Mouse (Mus musculus): Measurements from ENCODE around the gene Cd300lg.
A peak's percentile ranks its signal among the peaks of the same experiment; 100 is the strongest.

Cd300lg gene

DNA sequence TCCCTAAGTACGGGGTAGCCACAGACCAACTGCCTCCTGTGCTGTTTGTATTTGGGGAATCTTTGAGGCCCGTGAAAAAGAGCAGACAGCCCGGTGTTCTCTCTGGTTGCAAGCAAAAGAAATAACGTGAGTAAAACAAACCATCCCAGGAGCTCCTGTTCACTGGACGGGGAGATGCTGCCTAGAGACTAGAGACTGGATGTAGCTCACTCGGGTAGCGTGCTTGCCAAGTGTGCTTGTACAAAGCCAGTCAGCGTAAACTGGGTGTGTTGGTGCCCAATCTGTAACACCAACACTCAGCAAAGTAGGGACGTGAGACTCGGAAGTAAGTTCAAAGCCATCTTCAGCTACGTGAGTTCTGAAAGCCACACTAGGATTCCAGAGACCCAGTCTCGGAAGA, 11.4 kb downstream of the Cd300lg start:
- no peak for DNase-seq

DNA sequence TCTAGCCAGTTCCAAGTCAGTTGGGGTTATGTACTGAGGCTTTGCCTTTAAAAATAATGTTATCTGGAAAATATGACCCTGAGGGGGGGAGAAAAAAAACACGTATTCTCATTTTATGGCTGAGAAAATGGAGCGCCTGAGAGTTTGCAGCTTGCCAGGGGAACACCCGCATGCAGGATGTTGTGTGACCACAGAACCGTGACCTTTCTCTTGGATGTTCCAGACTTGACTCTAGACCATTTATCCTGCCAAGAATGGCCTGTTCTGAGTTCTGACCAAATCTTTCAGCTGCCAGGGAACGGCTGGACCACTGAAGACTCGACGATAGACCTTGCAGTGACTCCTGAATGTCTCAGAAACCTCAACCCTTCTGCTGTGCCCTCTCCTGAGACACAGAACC, 11.9 kb downstream of the Cd300lg start:
- no peak for DNase-seq

DNA sequence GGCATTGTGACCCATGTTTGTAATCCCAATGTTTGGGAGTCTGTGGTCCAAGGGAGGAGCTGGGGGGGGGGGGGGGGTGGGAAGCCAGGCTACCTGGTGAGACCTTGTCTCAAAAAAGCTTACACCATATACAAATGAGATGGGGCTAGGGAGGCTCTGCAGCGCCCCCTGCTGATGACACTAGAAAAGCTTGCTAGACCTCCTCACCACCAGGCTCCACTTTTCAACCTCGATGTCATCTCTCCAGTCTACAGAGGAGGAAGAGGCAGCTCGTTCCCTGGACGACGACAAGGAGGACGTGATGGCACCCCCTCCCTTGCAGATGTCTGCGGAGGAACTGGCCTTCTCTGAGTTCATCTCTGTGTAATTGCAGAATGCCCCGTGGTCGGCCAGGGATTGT, 12.5 kb downstream of the Cd300lg start:
- DNase-seq = peak; percentile 66 to 67

DNA sequence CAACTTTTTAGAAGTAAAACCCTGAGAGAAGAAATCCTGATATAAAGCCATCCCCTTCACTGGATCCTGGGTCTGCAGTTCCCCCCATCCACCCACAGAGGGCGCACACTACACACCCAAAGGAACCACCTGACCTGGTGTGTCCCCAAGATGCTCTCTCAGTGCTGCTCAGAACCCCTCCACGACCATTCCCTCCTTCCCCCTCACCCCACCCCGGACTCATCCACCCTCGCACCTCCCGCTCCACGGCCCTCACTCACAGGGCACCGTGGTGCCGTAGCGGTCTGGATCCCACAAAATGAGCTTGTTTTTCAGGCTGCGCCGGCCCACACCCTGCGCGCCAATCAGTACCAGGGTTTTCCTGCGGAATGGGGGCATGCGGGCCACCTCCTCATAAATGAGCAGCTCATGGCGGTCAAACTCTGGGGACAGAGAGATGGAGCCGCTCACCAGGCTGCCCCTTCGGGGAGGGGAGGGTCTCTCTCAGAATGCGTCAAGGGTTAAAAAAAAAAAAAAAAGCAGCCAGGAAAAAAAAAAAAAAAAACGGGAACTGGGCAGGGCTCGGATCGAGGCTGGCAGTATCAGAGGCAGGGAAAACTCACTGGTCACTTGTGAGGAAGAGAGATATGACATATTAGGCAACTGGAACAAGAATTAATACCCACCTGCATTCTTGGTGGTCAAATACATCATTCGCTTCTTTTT, 20.1 kb downstream of the Cd300lg start:
- DNase-seq = peak; percentile 75 to 76

DNA sequence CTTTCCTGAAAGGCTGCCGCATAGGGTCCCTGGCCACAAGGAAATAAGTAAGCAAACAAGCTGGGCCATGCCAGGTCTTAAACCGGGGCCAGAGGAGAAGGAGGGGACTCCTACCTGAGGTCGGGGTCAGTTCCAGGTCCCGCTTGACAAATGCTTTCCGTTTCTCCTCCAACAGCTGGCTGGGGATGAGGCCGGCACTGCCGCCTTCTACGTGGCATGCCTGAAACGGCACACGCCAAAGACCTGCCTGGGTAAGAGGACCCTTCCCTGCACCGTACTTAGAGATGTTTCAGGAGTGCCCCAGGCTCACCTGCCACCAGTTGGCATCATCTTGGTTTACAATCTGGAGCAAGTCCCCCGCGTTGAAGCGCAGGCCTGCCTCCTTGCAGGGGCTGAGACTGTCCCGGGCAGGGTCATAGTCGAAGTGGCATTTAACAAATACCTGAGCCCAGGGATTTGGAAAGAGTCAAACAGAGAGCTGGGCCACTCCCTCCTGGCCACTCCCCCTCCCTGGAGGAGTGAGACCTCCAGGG, 20.7 kb downstream of the Cd300lg start:
- no peak for DNase-seq

DNA sequence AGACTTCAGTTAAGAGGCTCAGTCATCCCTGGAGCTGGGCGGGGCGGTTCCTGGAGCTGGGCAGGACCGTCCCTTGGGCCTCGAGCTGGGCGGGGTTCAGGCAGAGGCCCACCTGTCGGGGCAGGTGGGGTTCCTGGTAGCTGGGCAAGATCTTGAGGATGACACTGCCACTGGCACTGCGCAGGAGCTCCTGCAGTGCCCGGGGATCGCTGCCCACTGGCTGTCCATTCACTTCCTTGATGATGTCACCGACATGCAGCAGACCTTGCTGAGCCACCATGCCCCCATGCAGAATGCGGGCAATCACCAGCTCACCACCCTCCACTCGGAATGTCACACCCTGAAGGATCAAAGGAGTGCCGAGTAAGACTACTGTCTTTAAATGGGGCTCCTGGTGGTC, 21.8 kb downstream of the Cd300lg start:
- no peak for DNase-seq

DNA sequence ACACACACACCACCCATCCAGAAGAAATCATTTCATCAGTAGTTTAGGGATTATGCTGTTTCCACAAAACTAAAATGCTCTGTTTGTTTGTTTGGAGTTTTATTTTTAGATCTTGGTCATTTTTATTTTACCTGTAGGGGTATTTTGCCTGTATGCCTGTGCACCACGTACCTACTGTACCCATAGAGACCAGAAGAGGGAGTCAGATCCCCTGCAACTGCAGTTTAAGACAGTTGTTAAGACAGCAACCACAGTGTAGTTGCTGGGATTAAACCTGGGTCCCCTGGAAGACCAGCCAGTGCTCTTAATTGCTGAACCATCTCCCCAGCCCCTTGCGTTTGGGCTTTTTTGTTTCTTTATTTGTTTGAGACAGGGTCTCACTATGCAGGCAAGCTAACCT, 27.7 kb downstream of the Cd300lg start:
- DNase-seq = no peak

DNA sequence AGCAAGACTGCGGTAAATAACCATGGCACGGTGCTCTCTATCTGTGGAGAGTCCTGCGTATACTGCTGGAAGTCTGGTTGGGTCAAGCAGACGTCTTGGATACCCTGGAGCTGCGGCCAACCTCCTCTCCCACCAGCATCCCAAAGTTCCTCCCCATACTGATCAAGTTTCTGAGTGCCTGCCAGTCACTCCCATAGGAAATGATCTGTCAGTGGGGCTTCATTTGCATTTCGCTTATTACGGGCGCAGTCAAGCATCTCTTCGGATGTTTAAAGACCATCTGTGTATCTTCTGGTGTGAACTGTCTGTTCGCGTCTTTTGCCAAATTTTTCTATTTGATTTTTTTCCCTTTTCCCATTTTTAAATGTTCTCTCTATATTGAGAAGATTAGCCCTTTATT, 28.3 kb downstream of the Cd300lg start:
- no peak for DNase-seq

DNA sequence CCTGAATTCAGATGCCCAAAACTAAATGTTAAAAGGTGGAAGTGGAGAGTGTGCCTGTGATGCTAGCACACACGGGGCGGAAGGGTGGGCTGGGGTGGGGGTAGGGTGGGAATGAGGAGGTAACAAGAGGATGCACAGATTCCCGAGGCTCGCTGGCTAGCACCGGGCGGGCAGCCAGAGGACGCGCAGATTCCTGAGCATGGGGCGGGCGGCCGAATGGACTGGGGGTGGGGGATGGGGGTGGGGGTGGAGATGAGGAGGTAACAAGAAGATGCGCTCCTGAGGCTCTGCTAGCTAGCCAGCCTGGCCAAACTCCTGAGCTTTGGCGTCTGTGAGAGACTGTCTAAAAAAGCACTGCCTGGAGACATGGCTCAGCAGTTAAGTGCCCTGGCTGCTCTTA, 29.1 kb downstream of the Cd300lg start:
- DNase-seq = no peak

DNA sequence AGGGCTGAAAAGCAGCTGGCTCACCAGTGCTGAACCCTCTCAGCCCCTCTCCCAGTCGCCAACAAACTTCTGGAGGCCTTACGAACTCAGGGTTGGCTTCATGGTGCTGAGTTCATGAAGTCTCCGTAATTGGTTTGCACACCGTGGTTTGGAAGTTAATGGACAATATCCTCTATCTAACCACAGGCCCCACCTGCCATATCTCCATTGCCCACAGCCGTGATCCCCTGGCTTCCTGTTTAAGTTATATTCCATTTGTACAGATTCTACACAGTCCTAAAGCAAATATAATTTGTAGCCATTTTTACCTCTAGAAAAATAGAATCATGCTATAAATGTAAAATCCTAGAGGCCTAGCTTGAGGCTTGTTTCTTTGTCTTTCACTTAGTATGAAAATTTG, 31.4 kb downstream of the Cd300lg start:
- DNase-seq = no peak

DNA sequence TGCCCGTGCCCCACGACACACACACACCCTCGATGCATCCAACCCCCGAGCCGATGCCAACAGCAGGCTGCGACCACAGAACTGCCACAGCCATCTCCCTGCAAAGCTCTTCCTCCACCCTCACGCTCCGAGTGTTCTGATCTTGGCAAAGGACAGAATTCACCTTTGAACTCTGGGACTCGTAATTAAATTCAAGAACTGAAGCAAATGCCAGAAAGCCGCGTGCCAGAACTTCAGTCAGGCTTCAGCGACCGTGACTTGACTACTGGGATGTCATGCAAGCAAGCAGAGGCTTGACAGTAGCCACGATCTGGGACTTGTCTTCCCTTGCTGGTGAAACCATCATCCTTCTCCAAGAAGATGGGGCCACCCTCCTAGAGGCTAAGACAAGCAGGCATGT, 32.4 kb downstream of the Cd300lg start:
- no peak for DNase-seq

DNA sequence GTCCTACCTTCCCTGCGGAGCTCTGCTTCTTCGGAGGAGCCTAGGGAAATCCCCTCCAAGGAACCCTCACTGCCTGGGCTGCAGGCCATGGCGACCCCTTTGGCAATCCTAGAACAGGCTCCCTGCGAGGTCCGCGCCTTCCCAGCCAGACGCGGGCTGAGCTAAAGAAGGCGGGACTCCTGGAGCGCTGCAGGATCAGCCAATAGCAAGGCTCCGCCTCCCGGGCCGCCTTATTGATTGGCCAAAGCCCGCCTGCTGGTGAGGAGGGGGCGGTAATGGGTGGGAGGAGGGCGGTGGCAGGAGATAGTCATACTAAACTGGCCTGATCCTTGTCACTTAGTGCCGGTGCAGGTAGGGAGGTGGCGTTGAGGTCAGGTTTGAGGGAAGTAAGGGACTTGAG, 41.0 kb downstream of the Cd300lg start:
- no peak for DNase-seq

DNA sequence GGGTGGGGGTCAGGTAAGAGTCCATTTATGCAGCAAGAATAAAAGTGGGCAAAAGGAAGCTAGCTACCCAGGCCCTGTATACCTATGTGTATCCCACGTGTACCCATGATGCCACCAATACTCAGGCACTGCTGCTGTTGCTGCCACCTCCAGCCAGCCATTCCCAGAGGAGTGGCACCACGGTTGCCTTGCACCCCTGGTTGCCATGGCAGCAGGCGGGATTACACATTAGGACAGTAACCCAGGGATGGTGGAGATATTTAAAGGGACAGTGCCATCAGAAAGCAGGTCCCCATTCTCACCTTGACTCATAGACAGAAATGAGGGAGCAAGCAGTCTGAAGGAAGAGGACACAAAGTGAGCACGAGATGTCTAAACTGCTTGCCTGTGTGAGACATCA, 41.9 kb downstream of the Cd300lg start:
- no peak for DNase-seq

DNA sequence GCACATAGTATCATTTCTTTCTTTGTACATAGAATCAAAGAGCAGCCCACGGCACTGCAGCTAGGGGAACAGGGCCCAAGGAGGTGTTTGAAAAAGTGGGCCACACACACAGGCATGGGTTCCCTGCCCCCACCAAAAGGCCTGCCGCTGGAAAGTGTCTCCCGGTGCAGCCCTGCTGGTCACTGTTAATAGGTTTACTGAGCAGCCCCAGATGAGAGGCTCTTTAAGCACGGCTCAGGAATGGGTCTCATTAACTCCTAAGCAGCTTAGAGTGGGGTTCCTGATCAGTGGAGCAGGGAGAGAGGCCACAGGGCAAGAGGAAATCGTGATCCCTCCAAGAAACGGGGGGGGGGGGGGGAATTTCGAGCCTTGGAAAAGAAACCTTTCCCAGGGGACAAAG, 42.9 kb downstream of the Cd300lg start:
- no peak for DNase-seq

DNA sequence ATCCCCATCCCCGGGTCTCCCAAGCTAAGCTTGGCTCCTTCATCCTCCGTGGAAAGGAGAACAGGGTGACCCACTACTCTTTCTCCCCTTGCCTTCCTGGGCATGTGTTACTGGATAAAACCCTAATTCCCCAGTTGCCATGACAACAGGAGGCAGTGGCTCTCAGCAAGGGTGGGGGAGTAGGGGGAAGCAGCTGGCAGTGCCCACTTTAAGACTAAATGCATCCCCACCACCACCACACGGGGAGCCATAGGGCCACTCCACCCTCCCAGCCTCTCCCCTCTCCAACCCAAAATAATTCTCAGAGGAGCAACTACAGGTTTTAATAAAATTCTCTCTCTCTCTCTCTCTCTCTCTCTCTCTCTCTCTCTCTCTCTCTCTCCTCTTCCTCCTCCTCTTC, 45.0 kb downstream of the Cd300lg start:
- DNase-seq = peak in 1 of 2 experiments; percentile 13

DNA sequence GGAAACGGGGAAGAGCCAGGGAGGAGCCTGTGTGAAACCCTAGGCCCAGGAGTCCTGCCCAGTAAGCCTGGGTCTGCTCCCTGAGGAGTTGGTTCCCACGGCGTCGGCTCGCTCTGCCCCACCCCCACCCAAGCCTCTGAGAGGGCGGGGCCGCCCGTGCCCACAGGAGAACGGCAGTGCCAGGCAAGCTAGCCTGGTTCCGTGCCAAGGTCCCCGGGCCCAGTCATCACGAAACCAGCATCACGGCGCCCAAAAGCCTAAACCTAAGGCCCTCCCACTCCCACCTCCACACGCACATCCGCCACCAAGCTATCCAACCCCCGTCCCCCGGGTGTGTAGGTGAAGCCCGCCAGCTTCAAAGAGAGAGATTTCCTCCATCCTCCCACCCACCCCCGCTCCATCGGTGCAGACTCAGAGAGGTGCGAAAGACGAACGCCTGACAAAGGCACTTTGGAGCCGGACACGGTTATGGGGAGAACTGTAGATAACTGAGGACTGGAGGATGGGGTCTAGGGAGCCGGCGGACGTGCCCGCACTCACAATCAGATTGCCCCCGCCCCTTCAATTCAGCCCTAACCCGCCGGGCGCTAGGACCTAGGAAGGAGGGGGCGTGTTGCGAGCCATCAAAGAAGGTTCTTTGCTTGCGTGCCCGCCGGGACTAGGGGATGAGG, 45.9 kb downstream of the Cd300lg start:
- peak; percentile 56 to 67 for DNase-seq

DNA sequence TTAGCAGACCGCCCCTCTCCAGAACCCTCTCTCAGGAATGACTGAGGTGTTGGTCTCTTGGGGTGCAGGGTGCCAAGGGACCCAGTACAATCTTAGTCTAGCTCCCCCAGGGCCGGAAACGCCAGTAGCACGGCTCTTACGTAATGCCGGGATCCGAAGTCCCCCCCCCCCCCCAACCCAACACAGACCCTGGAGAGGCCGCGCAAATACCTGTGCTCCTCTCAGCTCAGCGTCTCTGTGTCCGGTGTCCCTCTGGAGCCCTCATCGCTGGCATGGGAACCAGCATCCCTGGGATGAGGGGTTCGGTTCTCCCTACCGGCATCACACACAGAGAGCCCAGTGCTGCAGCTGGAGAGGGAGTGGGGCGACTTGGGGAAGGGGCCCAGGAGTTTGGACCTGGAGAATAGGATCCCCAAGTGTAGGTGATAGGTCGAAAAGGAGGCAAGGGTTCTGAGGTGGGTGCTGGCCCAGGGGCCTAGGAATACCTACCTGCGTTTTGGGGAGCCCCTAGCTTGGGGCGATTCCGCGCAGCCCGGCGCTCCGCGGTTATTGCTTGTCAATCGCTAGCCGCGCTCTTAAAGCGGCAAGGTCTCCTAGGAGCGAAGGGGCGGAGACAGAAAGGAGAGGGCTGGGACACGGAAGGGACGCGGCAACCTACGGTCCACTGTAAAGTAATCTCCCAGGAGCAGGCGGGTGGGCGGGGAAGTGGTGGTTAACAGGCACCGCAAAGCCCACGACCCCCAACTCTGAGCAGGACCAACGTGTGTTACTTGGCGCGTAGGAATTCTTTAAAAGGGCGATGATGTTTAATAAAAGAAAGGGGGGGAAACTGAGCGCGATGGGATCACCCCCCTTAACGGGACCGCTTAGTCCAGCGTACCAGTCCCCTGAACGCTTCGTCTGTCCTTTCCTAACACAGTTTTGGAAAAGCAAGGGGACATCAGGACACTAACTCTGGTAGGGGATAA, 46.9 kb downstream of the Cd300lg start, which contains the start of gene Mpp2:
TSS of gene Mpp2 (minus strand) at position 585 of the 968 bp plus-strand sequence.
- DNase-seq = peak in 1 of 2 experiments; percentile 16

DNA sequence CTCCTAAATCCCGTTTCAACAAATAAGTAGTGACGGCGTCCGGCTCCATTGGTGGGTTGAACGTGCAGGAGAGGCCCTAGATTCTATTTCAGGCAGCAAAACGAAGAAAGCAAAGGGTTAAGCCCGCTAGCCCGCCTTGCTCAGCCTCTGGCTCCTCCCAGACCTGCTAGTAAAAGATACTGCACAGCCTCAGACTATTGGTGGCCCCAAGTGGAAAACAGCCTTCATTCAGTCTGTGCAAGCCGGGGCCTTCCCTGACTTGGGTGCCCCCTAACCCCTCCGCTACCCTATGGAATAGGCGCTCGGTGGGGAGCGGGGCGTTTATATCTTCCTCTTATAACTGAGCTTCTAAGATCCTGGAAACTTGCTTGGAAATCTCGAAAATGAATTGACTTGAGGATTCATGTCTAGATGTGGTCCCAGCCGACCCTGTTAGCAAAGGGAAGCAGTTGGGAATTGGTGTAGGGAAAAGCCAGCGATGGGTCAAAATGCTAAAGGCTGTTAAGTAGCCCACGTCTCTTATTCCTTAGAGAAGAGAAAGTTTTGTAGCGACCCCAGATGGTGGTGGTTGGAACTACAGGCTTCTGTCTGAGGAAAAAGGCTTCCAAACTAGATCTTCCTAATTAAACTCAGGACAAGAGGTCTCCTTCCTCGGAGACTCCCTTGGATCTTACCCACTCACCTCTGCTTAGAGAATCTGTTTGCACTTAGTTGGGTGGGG, 47.9 kb downstream of the Cd300lg start:
- peak; percentile 35 to 47 for DNase-seq

DNA sequence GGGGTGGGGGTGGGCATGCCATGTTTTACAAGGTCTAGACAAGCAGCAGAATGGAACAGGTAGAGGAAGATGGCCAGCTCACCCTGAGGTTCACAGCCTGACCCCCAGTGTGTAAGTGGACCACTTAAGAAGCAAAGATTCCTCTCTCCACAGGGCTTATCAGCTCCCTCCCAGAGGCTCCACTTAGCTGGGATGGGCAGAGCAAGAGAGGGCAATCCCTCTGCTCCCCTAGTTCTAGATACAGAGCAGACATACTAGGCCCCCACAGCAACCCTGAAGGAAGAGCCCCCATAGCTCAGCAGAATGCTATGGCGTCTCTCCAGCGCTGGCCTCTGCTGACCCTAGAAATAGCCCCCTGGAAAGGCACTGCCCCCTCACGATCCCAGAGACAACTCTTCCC, 54.4 kb downstream of the Cd300lg start:
- no peak for DNase-seq

DNA sequence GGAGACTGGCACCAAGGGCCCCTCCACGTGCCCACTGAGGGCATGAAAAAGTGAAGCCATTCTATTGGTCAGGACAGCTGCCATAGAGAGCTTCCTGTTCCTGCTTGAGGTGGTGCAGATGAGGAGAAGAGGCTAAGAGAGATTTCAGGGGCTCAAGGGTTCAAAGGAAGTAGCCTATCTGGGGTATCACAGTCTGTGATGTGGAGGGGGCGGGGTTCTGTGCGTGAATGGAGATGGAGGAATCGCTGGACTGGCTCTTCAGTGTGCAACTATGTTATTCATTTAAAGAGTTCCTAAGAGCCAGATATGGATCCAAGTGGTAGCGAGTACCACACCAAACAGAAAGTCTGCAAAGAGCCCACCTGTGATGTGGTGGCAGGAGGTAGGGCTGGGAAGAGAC, 55.1 kb downstream of the Cd300lg start:
- DNase-seq = no peak

DNA sequence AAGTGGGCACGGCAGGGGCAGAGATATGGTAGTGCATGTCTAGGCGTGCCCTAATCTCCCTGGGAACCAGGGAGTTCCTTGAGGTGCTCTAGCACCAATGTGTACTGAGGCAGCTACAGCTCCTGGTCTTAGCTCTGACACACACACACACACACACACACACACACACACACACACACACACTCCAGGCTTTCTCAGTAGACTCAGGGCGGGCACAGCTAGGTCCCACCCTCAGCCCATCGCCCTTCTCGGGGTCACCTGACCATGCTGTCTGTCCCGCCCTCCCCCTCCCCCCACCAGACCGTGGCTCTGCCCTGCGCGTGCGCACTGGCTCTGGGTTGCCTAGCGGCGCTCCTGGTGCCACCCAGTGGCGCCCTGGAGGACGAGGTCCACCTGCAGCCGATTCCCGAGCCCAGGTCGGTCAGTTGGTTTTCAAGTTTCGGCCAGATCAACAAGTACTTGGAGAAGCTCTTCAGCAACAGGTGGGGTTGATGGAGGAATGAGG, 55.6 kb downstream of the Cd300lg start:
- DNase-seq = peak; percentile 22 to 28

DNA sequence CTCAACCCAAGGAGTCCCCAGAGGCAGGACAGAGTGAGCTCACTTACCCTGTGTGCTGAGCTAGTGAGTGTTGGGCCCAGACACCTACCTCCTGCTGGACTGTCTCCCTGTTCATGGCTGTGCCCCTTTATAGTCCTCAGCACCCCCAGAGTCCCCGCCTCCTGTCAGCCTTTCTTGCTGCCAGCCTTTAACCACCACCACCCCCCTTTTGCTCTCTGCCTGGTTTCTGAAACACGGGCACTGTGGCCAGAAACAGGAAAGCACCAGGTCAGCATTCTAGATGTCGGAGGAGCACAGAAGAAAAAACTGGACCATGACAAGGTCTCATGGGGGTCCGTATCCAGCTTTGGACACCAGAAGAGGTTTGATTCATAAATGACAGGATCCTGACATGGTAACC, 59.9 kb downstream of the Cd300lg start, which contains the start of gene Ppy:
TSS of gene Ppy (minus strand) at position 101 of the 400 bp plus-strand sequence.
- DNase-seq = no peak

All from B cell, adult 2 months (primary cell).